Mouse (Mus musculus) telencephalon, adult 2 months (tissue): ENCODE results near the gene Sec23a.
"Not testable (repeated sequence)": the region's sequence is repeated elsewhere in the genome, so short reads cannot be mapped to it uniquely, and the experiment has no call there.

Experiments used
- DNase-seq: peaks from one replicate; pipeline ENCODE4 v3.0.0-alpha.2; 2011; ENCODE audit warnings: low read depth, low spot score

Gene Sec23a

DNA sequence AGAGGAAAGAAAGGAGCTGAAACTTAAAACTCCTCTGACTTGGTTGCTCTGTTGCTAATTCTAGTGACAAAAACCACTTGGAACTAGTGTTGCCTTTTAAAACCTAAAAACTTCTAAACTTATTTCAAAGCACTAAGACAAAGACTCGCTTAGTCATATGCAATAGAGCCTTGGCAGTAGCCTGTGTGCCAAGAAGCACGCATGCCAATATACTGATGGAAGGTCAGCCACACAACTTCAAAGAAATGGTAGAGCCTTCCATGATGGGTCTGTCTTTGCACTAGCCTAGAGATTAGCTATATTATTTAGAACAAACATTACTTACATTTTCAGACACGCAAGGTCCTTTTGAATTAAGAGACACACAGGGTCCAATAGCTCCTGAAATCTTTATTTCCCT lies 26.1 kb downstream of the Sec23a start:
- DNase-seq = no peak

DNA sequence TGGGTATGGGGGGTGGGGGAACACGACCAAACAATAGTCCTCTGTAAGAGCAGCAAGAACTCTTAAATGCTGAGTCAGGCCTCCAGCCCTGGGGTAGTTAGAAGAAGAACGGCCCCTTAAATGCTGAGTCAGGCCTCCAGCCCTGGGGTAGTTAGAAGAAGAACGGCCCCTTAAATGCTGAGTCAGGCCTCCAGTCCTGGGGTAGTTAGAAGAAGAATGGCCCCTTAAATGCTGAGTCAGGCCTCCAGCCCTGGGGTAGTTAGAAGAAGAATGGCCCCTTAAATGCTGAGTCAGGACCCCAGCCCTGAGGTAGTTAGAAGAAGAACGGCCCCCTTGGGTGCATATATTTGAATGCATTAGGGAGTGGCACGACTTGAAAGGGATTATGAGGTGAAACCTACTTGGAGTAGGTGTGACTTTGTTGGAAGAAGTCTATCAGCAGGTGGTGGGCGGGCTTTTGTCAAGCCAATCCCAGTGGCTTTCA lies 30.6 kb downstream of the Sec23a start:
- not testable (repeated sequence) for DNase-seq

DNA sequence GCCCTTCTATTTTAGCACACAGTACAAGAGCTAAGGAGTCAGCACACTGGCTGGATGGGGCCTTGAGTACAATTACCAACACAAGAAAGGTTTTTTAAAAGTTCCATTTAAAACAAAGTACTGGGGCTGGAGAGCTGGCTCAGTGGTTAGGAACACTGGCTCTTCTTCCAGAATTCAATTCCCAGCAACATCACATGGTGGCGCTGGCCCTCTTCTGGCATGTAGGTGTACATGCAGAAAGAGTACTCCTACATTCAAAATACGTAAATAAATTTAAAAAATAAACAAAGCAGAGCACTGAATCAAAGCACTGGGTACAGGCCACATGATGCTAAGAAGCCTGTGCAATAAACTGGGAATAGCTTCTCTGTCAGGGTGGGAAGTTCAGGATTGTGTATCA lies 34.9 kb downstream of the Sec23a start:
- DNase-seq = no peak

DNA sequence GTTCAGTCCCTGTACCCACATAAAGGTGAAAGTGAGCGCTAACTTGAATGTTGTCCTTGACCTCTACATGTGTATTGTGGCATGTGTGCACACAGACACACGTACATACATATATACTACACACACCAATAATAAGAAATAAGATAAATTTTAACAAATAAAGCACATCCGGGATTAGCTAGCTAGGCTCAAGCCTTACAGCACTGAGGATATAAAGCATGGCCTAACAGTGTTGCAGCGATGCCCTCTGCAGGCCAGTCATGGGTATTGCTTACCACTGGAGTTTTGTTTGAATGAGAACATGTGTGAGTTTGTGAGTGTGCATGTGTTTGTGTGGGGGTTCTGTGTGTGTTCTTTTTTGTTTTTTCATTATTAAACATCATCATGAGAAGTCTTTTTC lies 47.2 kb downstream of the Sec23a start:
- no peak for DNase-seq

DNA sequence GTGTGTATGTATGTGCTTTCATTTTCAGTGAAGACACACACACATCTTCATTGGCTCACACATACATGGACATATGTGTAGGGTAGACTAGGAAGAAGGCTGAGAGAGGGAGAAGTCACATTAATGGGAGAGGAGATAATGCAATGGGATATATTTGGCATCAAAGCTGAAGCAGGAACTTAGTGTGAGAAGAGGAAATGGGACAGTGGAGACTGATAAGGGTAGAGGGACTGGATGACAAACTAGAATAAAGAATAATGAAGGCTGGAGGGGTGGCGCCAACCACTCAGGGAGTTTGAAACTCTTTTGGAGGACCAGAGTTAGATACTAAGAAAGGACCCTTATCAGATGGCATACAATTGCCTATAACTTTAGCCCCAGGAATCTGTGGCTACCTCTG lies 51.0 kb downstream of the Sec23a start:
- DNase-seq = no peak

DNA sequence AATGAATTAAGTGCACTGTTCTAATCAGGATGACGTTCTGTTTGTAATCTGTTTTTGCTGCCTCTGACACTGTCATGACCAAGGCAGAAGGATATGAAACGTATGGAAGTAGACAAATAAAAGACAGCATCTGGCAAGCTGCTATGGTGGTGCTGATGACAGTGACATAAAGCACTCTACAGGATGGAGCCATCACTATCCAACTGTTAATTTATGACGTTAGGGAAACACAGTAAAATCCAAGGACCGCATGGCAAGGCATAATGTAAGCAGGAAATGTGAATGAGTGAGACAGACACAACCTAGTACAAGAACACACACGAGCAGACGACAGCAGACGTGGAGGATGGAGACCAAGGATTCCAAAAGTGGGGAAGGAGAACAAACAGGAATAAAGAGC lies 55.2 kb downstream of the Sec23a start:
- DNase-seq = no peak

DNA sequence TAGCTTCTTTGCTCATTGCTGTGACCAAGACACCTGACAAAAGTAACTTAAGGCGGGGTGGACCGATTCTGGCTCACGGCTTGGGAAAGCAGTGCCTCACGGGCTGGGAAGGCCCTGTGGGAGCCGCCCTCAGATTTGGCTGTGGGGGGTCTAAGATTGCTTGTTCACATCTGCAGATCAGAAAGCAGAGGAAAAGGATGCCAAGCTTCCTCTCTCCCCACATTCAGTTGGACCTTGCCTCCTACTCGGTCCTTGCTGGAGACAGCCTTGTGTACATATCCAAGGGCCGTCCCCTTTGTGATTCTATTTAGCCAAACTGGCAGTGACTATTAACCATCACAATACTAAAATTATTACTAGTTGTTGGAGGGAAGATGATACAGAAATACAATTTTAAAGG lies 55.7 kb downstream of the Sec23a start:
- no peak for DNase-seq

DNA sequence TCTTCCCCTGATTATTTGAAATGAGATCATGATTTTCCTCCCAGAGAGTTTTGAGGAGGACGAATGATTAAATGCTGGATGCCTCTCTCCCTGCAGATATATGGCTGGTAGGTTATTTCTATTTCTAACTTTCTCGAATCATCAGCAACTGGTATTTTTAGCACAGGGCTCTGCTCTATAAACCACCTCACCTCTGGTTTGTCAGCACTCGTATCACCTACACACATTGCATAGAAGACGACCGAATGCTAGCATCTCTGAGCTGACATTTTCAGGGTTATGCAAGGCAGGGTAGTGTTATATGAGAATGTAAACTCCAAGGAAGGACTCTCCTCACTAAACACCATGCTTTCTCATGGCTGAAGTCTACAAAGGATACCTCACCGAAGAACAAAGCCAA lies 63.9 kb downstream of the Sec23a start:
- no peak for DNase-seq

DNA sequence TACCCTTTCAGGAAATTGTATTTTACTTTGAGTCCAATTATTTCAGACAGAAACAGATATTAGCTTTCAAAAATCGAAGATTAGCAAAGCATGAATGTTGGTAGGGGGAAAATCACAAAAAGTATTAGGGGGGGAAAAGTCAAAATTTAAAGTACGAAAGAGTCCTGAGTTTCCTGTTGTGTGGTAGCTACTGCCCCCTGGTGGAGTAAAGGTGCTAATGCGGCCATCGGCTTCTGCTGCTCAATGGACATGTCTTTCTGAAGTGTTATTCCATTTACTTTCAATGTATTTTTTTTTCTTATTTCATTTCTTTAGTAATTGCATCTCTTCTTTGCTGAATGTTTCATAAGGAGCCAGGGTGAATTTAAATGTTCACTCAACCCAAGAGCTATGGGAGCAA lies 64.6 kb downstream of the Sec23a start:
- peak; percentile 28 for DNase-seq

DNA sequence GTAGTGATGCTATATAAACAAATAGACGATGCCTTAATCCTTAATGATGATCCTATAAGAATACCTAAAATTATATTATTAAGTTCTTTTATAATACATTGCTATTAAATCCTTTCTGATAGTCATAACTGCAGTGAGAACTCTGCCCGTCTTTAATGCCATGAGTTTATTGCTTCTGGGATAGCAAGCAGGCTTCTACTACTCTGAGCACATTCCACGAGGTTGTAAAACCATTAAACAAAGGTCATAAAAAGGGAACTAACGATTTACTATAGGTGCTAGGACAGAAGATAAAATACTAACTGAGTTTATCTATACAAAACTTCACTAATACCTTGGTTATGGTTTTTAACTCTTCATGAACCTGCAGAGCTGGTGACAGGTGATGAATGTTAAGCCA lies 69.3 kb downstream of the Sec23a start:
- no peak for DNase-seq

DNA sequence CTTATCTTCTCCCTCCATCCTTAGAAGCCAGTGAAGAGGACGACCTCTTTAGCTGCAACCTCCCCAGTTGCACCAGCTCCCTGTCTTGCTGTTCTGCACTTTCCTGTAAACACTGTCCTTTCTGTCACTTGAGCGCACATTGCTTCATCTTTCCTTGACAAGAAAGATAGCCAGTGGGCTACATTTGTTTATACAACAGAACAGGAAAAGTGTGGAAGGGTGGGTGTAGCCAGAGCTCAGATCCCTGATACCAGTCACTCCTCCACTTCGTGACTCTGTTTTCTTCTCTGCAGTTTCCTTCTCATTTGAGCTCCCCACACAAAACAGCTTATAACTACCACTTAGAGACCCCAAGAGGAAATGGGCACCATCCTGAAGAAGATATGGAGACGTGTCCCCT lies 77.2 kb downstream of the Sec23a start:
- DNase-seq = no peak

DNA sequence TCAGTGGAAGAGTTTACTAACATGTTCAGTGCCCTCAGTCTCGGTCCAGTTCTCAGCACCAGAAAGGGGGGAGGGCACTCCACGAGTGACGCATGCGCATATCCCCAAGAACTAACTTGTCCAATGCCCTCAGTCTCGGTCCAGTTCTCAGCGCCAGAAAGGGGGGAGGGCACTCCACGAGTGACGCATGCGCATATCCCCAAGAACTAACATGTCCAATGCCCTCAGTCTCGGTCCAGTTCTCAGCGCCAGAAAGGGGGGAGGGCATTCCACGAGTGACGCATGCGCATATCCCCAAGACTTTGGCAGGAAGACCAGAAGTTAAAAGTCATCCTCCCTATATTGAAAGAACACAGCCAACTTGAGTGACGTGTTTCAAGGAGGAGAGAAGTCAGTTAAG lies 86.8 kb downstream of the Sec23a start:
- DNase-seq = no peak

DNA sequence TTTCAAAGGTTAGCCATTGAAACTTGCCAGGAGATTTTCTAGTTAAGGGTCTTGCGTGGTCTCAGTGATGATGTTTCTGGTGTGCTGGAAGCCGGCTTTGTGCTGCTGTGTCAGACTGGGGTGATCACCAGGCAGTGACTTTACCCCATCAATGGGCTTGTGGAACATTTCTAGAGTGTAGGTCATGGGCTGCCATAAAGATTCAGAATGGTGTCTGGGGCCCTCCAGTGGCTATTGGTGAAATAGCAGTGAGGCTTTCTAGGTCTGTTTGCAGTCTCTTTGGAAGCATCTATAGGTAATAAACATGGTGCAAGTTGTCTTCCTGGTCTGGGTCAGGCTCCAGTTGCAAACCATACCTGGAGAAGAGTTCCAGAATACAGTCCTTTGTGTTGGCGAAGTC lies 87.8 kb downstream of the Sec23a start:
- DNase-seq = no peak

DNA sequence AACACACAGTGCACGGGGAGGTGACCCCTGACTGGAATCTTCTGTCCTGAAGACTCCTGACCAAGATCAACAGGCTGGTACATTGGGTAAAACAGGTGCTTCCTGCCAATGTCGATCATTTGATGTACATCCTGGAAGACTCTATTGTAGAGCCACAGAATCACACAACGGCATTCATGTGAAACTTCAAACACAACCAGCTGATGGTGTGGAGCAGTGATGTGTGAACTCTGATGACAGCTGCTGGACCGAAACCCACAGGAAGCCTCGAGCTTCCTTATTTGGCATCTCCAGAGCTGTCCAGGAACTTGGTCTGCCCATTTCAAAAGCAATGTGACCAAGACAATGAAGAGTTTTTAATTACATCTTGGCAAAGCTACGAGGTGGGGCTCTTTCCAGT lies 91.0 kb downstream of the Sec23a start:
- DNase-seq = no peak

DNA sequence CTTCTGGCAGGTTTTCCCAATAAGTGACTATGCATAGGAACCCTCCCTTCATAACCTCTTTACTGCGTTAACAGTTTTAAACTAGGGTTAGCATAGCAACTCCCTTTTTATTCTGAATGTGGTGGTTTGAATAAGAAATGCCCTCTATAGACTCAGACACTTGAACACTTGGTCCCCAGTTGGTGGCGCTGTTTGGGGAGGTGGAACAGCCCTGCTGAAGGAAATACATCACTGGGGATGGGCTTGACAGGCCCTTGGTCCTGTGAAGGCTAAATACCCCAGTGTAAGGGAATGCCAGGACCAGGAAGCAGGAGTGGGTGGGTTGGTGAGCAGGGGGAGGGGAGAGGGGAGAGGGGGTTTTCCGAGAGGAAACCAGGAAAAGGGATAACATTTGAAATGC lies 92.3 kb downstream of the Sec23a start:
- DNase-seq = no peak

DNA sequence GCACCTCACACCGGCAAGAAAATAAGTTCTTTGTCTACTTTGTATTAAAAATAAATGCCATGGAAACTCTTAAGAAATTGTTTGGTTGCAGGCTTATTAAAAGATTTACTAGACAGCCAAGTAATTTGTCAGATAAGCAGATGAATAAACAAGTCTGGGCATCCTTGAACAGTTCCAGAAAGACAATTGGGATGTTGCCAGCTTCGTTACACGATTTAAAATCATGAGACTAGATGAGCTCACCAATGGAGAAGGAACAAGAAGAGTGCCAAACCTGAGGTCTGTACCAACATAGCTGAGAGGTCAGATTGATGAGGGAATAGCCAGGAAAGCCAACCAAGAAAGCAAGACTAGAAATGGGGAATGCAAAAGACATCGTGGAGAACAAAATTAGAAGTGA lies 102.0 kb downstream of the Sec23a start:
- DNase-seq = no peak
